ENCODE assay signal across 1 mouse cellular context in genomic region chr6:88255435-88255834, GRCm38 (mm10).
A peak's percentile ranks its signal among the peaks of the same experiment; 100 is the strongest.
TF ChIP-seq lines count a peak whose summit lies in the region.

No protein-coding gene starts in this region.

TF ChIP-seq in MEL, 35 proteins besides CTCF, POLR2A, EP300 and RAD21 (continued from another document):
- TF ChIP-seq MAFK (IDR thresholded peaks at IDR 0.05; ENCODE audit: borderline replicate concordance, low read depth, low read length) = no peak
- 0 out of 2 replicates have a peak, but pooled peaks have one; percentile 14 for TF ChIP-seq NRF1 (IDR thresholded peaks at IDR 0.05; ENCODE audit: insufficient read depth, low read depth, low read length, poor library complexity, severe bottlenecking)
- TF ChIP-seq RCOR1 (IDR thresholded peaks at IDR 0.05; ENCODE audit: low read depth, low read length) = peak; percentile 72
- no peak for TF ChIP-seq UBTF (IDR thresholded peaks at IDR 0.05; ENCODE audit: borderline replicate concordance, insufficient read depth, low read depth, low read length)
- TF ChIP-seq MAX (IDR thresholded peaks at IDR 0.05; ENCODE audit: low read length) = no peak; the same call in 1 of the 2 replicates
- no peak for TF ChIP-seq KAT2A (conservative IDR thresholded peaks at IDR 0.05; ENCODE audit: low read depth, low read length)
- no peak; the same call in 1 of the 2 replicates for TF ChIP-seq CHD2 (IDR thresholded peaks at IDR 0.05; ENCODE audit: low read length)
- no peak for TF ChIP-seq HCFC1 (IDR thresholded peaks at IDR 0.05; ENCODE audit: low read depth, low read length)
- TF ChIP-seq MXI1 (IDR thresholded peaks at IDR 0.05; ENCODE audit: low read depth, low read length) = no peak; the same call in 1 of the 2 replicates
- no peak for TF ChIP-seq ZMIZ1 (IDR thresholded peaks at IDR 0.05; ENCODE audit: low read depth, low read length)
- no peak for TF ChIP-seq POLR2AphosphoS5 (IDR thresholded peaks at IDR 0.05; ENCODE audit: borderline replicate concordance, low read depth, low read length)
- no peak for TF ChIP-seq USF1 (IDR thresholded peaks at IDR 0.05; ENCODE audit: low read depth, low read length)
- peak; percentile 21; the same call in 1 of the 2 replicates for TF ChIP-seq ZNF384 (IDR thresholded peaks at IDR 0.05; ENCODE audit: low read depth, low read length)
- 0 out of 2 replicates have a peak, but pooled peaks have one; percentile 10 for TF ChIP-seq TAL1 (IDR thresholded peaks at IDR 0.05; ENCODE audit: low read length)
- TF ChIP-seq JUND (IDR thresholded peaks at IDR 0.05; ENCODE audit: low read depth, low read length) = no peak
- peak; percentile 92 for TF ChIP-seq TCF12 (IDR thresholded peaks at IDR 0.05; ENCODE audit: low read depth, low read length)
- TF ChIP-seq POLR2AphosphoS2 (IDR thresholded peaks at IDR 0.05; ENCODE audit: low read length) = no peak
- TF ChIP-seq SIN3A (IDR thresholded peaks at IDR 0.05; ENCODE audit: low read length) = peak; percentile 76
- no peak for TF ChIP-seq GABPA (IDR thresholded peaks at IDR 0.05; ENCODE audit: low read depth, low read length)
- TF ChIP-seq BHLHE40 (IDR thresholded peaks at IDR 0.05; ENCODE audit: borderline replicate concordance, low read depth, low read length) = 0 out of 2 replicates have a peak, but pooled peaks have one; percentile 41
